17 mouse cellular contexts compared by ENCODE assay signal in genomic region chr7:98448309-98448630, GRCm38 (mm10). TPM values are rescaled to one million over a fixed set of nuclear protein-coding genes. Genes with fewer than 3 reads are reported as not detected.
"Had no signal": no experiment of that assay in that cellular context is flagged by ENCODE, and none has a peak within 500 bp of the region (broad histone marks: within the 10 kb centered on the region; RNA-seq: fewer than 3 reads in every experiment).

No protein-coding gene starts in this region.

- H3K4me2 ChIP-seq: kidney, embryonic 15.5 days; limb, embryonic 13.5 days; liver, embryonic 12.5 days; liver, embryonic 15.5 days; lung, embryonic 15.5 days had no signal

- H3K27me3 ChIP-seq: kidney, embryonic 15.5 days; limb, embryonic 13.5 days; liver, embryonic 15.5 days; lung, embryonic 15.5 days had no signal

- ATAC-seq: liver, embryonic 12.5 days had no signal

- H3K4me1 ChIP-seq: kidney, embryonic 15.5 days; limb, embryonic 10.5 days; limb, embryonic 13.5 days; liver, embryonic 12.5 days; liver, embryonic 15.5 days; lung, embryonic 15.5 days had no signal

- H3K27ac ChIP-seq: kidney, embryonic 15.5 days; limb, embryonic 10.5 days; limb, embryonic 13.5 days; liver, embryonic 12.5 days; liver, embryonic 15.5 days; lung, embryonic 15.5 days; midbrain, embryonic 10.5 days had no signal

- H3K9ac ChIP-seq: kidney, embryonic 15.5 days; limb, embryonic 13.5 days; liver, embryonic 12.5 days; liver, embryonic 15.5 days; lung, embryonic 15.5 days had no signal

- H3K4me3 ChIP-seq: kidney, embryonic 15.5 days; limb, embryonic 10.5 days; limb, embryonic 13.5 days; liver, embryonic 12.5 days; liver, embryonic 15.5 days; lung, embryonic 15.5 days; megakaryocyte, embryonic 14.5 days; midbrain, embryonic 10.5 days had no signal

- DNase-seq: liver; right cerebral cortex, postnatal 14 days; right cerebral cortex, postnatal 4 days had no signal

- H3K36me3 ChIP-seq: kidney, embryonic 15.5 days; limb, embryonic 10.5 days; limb, embryonic 13.5 days; liver, embryonic 12.5 days; liver, embryonic 15.5 days; lung, embryonic 15.5 days; midbrain, embryonic 10.5 days had no signal

- H3K9me3 ChIP-seq: kidney, embryonic 15.5 days; limb, embryonic 10.5 days; limb, embryonic 13.5 days; liver, embryonic 12.5 days; liver, embryonic 15.5 days; lung, embryonic 15.5 days; megakaryocyte, embryonic 14.5 days; midbrain, embryonic 10.5 days had no signal

RNA-seq across cellular contexts. Expression of gene Gucy2d, which starts 8.1 kb away (rescaled TPM):
- total RNA-seq: layer of hippocampus, postnatal 14 days had no signal
- polyA plus RNA-seq: limb, embryonic 13.5 days; liver, embryonic 12.5 days; liver, embryonic 15.5 days; lung, embryonic 15.5 days; midbrain, embryonic 10.5 days; midbrain, embryonic 14.5 days; midbrain, postnatal 0 days; neural tube, embryonic 11.5 days; stomach, embryonic 14.5 days; thymus, postnatal 0 days had no signal
